Mouse (Mus musculus): Measurements from ENCODE around the gene Gosr1. TPM values are rescaled to one million over a fixed set of nuclear protein-coding genes. Genes with fewer than 3 reads are reported as not detected.
"Not testable (repeated sequence)": the region's sequence is repeated elsewhere in the genome, so short reads cannot be mapped to it uniquely, and the experiment has no call there.

Gosr1 gene
- total and polyA plus RNA-seq, 2 experiments: 13.7 to 20.1 TPM

GRCm38 (mm10) chr11:76806026-76806425 is 42.6 kb upstream of the Gosr1 start:
- no peak overlapping the region for H3K9ac ChIP-seq (ENCODE audit: low read depth, low read length)
- H3K27me3 ChIP-seq (ENCODE audit: control insufficient read depth, insufficient read depth, low read length): no peaks in the 10 kb centered on the region
- WGBS: 97% methylated on average over 4 of the region's 4 CpGs
- no peak overlapping the region for H3K4me3 ChIP-seq (ENCODE audit: insufficient read depth, low read depth, low read length)
- H3K36me3 ChIP-seq (ENCODE audit: control insufficient read depth, insufficient read depth, low read length): peaks cover 32% of the 10 kb centered on the region
- DNase-seq (ENCODE audit: extremely low read depth, low read depth, low spot score): no peak
- TF ChIP-seq CTCF (IDR thresholded peaks at IDR 0.05; ENCODE audit: low read depth, low read length) (no peak), POLR2A (IDR thresholded peaks at IDR 0.05; ENCODE audit: extremely low read depth, insufficient read depth, low read length) (no peak)
- H3K79me2 ChIP-seq (ENCODE audit: control insufficient read depth, insufficient read depth, low read length): no peaks in the 10 kb centered on the region
- no peak overlapping the region for H3K27ac ChIP-seq (replicated peaks; ENCODE audit: insufficient read depth, low read depth, low read length)
- no peaks in the 10 kb centered on the region for H3K4me1 ChIP-seq (ENCODE audit: control insufficient read depth, insufficient read depth, low read length)

- H3K79me2 ChIP-seq (ENCODE audit: control insufficient read depth, insufficient read depth, low read length); H3K27me3 ChIP-seq (ENCODE audit: control insufficient read depth, insufficient read depth, low read length); H3K4me1 ChIP-seq (ENCODE audit: control insufficient read depth, insufficient read depth, low read length); H3K4me3 ChIP-seq (ENCODE audit: insufficient read depth, low read depth, low read length); H3K27ac ChIP-seq (replicated peaks; ENCODE audit: insufficient read depth, low read depth, low read length); H3K9ac ChIP-seq (ENCODE audit: low read depth, low read length); DNase-seq (ENCODE audit: extremely low read depth, low read depth, low spot score): not testable (repeated sequence)
- 92% methylated on average over 4 of the region's 4 CpGs for WGBS
- peaks cover 32% of the 10 kb centered on the region for H3K36me3 ChIP-seq (ENCODE audit: control insufficient read depth, insufficient read depth, low read length)
Observed at GRCm38 (mm10) chr11:76805072-76805471, 41.7 kb upstream of the Gosr1 start.

- Histone ChIP-seq H3K79me2 (ENCODE audit: control insufficient read depth, insufficient read depth, low read length) (no peaks in the 10 kb centered on the region), H3K4me1 (ENCODE audit: control insufficient read depth, insufficient read depth, low read length) (no peaks in the 10 kb centered on the region), H3K4me3 (ENCODE audit: insufficient read depth, low read depth, low read length) (no peak overlapping the region), H3K27ac (replicated peaks; ENCODE audit: insufficient read depth, low read depth, low read length) (no peak overlapping the region), H3K36me3 (ENCODE audit: control insufficient read depth, insufficient read depth, low read length) (peaks cover 37% of the 10 kb centered on the region), H3K27me3 (ENCODE audit: control insufficient read depth, insufficient read depth, low read length) (no peaks in the 10 kb centered on the region), H3K9ac (ENCODE audit: low read depth, low read length) (no peak overlapping the region)
- DNase-seq (ENCODE audit: extremely low read depth, low read depth, low spot score): peak; percentile 33
- TF ChIP-seq POLR2A (IDR thresholded peaks at IDR 0.05; ENCODE audit: extremely low read depth, insufficient read depth, low read length) (no peak), CTCF (IDR thresholded peaks at IDR 0.05; ENCODE audit: low read depth, low read length) (no peak)
- WGBS: 56% methylated on average over 3 of the region's 3 CpGs
Observed at GRCm38 (mm10) chr11:76803266-76803665, 39.9 kb upstream of the Gosr1 start.

GRCm38 (mm10) chr11:76797236-76797635 is 33.9 kb upstream of the Gosr1 start:
- Histone ChIP-seq H3K27ac (replicated peaks; ENCODE audit: insufficient read depth, low read depth, low read length) (no peak overlapping the region), H3K36me3 (ENCODE audit: control insufficient read depth, insufficient read depth, low read length) (peaks cover 47% of the 10 kb centered on the region)
- WGBS: 88% methylated on average over 6 of the region's 6 CpGs

GRCm38 (mm10) chr11:76795326-76795725 is 31.9 kb upstream of the Gosr1 start:
- Histone ChIP-seq H3K27ac (replicated peaks; ENCODE audit: insufficient read depth, low read depth, low read length) (no peak overlapping the region), H3K79me2 (ENCODE audit: control insufficient read depth, insufficient read depth, low read length) (no peaks in the 10 kb centered on the region), H3K27me3 (ENCODE audit: control insufficient read depth, insufficient read depth, low read length) (no peaks in the 10 kb centered on the region), H3K4me1 (ENCODE audit: control insufficient read depth, insufficient read depth, low read length) (no peaks in the 10 kb centered on the region), H3K9ac (ENCODE audit: low read depth, low read length) (no peak overlapping the region), H3K36me3 (ENCODE audit: control insufficient read depth, insufficient read depth, low read length) (peaks cover 44% of the 10 kb centered on the region), H3K4me3 (ENCODE audit: insufficient read depth, low read depth, low read length) (no peak overlapping the region)
- no peak for TF ChIP-seq POLR2A (IDR thresholded peaks at IDR 0.05; ENCODE audit: extremely low read depth, insufficient read depth, low read length)
- TF ChIP-seq CTCF (IDR thresholded peaks at IDR 0.05; ENCODE audit: low read depth, low read length): no peak
- WGBS: 77% methylated on average over 5 of the region's 5 CpGs
- DNase-seq (ENCODE audit: extremely low read depth, low read depth, low spot score): no peak

More at GRCm38 (mm10) chr11:76797236-76797635, 33.9 kb upstream of the Gosr1 start:
- H3K4me1 ChIP-seq (ENCODE audit: control insufficient read depth, insufficient read depth, low read length): no peaks in the 10 kb centered on the region
- H3K79me2 ChIP-seq (ENCODE audit: control insufficient read depth, insufficient read depth, low read length): no peaks in the 10 kb centered on the region
- no peak overlapping the region for H3K9ac ChIP-seq (ENCODE audit: low read depth, low read length)
- DNase-seq (ENCODE audit: extremely low read depth, low read depth, low spot score): no peak
- TF ChIP-seq POLR2A (IDR thresholded peaks at IDR 0.05; ENCODE audit: extremely low read depth, insufficient read depth, low read length): no peak
- no peak for TF ChIP-seq CTCF (IDR thresholded peaks at IDR 0.05; ENCODE audit: low read depth, low read length)
- no peak overlapping the region for H3K4me3 ChIP-seq (ENCODE audit: insufficient read depth, low read depth, low read length)
- H3K27me3 ChIP-seq (ENCODE audit: control insufficient read depth, insufficient read depth, low read length): no peaks in the 10 kb centered on the region

- Histone ChIP-seq H3K27me3 (ENCODE audit: control insufficient read depth, insufficient read depth, low read length) (no peaks in the 10 kb centered on the region), H3K9ac (ENCODE audit: low read depth, low read length) (no peak overlapping the region), H3K27ac (replicated peaks; ENCODE audit: insufficient read depth, low read depth, low read length) (no peak overlapping the region), H3K79me2 (ENCODE audit: control insufficient read depth, insufficient read depth, low read length) (no peaks in the 10 kb centered on the region), H3K36me3 (ENCODE audit: control insufficient read depth, insufficient read depth, low read length) (peaks cover 30% of the 10 kb centered on the region), H3K4me1 (ENCODE audit: control insufficient read depth, insufficient read depth, low read length) (no peaks in the 10 kb centered on the region), H3K4me3 (ENCODE audit: insufficient read depth, low read depth, low read length) (no peak overlapping the region)
- TF ChIP-seq POLR2A (IDR thresholded peaks at IDR 0.05; ENCODE audit: extremely low read depth, insufficient read depth, low read length) (no peak), CTCF (IDR thresholded peaks at IDR 0.05; ENCODE audit: low read depth, low read length) (no peak)
- DNase-seq (ENCODE audit: extremely low read depth, low read depth, low spot score): no peak
- 92% methylated on average over 7 of the region's 7 CpGs for WGBS
Observed at GRCm38 (mm10) chr11:76791331-76791730, 28.0 kb upstream of the Gosr1 start.
